Mouse (Mus musculus): ENCODE results near the gene Plekhj1.

DNA sequence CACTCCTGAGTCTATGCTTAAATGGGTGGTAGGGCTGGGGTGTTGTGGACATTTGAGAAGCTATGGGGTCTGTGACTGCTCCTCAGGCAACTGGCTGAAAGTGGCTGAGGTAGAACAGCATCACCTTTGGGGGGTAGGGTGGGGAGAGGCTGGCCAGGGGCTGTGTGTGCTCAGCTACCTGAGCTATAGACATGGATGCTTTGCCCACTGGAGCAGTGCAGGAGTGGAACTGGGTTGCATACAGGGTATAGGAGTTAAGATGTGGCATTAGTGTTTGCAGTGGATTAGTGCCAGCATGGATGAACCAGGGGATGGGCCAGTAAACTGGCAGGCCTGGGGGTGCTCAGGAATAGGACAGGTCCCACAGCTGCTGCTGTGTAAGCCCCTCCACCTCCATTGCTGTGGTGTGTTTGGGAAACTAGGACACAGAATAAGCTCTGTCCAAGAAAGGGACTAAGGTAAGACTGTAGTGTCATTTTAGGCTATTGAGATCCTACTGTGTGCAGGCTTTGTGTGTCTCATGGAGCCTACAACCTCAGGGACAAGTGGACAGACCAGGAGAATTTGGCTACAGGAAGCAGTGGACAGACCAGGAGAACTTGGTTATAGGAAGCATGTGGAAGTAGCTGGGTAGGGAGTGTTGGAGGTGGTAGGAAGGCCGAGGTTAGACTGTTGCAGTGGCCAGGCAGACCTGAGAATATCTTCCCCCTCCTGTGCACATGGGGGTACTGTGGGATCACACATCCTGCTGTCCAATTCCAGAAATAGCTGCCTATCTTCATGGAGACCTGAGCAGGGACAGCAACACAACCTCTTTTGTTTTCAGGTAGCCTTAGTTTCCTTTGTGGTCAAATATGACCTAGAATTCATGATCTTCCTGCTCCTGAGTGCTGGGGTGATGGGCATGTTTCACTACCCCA, 31.2 kb upstream of the Plekhj1 start:
- no peak for TF ChIP-seq ZC3H11A (IDR thresholded peaks at IDR 0.05; ENCODE audit: borderline replicate concordance, low read depth, low read length)
- no peak for TF ChIP-seq CHD2 (IDR thresholded peaks at IDR 0.05; ENCODE audit: low read depth, low read length)
